Mouse (Mus musculus): ENCODE results near the gene Ackr2. TPM values are rescaled to one million over a fixed set of nuclear protein-coding genes. Genes with fewer than 3 reads are reported as not detected.

Gene Ackr2
- polyA plus RNA-seq, 1 experiment = 0.16 TPM

GRCm38 (mm10) chr9:121864837-121865236, 33.3 kb upstream of the Ackr2 start:
- TF ChIP-seq CTCF (IDR thresholded peaks at IDR 0.05; ENCODE audit: borderline replicate concordance, insufficient read depth, low read depth, low read length) = no peak
- no peak for TF ChIP-seq POLR2A (IDR thresholded peaks at IDR 0.05; ENCODE audit: borderline replicate concordance, insufficient read depth, low read length)
- Histone ChIP-seq H3K4me1 (ENCODE audit: control insufficient read depth, insufficient read depth, low read length) (peaks cover 4% of the 10 kb centered on the region; the same call in 1 of the 2 replicates), H3K27ac (ENCODE audit: insufficient read depth, low read length) (no peak overlapping the region), H3K27me3 (ENCODE audit: control insufficient read depth, insufficient read depth, low read length) (no peaks in the 10 kb centered on the region), H3K4me3 (replicated peaks; ENCODE audit: insufficient read depth, low read depth, low read length) (no peak overlapping the region)
- no peak for DNase-seq
- WGBS = 71% methylated on average over 4 of the region's 4 CpGs

GRCm38 (mm10) chr9:121865425-121866008, 32.6 kb upstream of the Ackr2 start:
- Histone ChIP-seq H3K4me3 (replicated peaks; ENCODE audit: insufficient read depth, low read depth, low read length) (no peak overlapping the region), H3K27ac (ENCODE audit: insufficient read depth, low read length) (no peak overlapping the region), H3K4me1 (ENCODE audit: control insufficient read depth, insufficient read depth, low read length) (peaks cover 4% of the 10 kb centered on the region; the same call in 1 of the 2 replicates), H3K27me3 (ENCODE audit: control insufficient read depth, insufficient read depth, low read length) (no peaks in the 10 kb centered on the region)
- DNase-seq = no peak
- TF ChIP-seq CTCF (IDR thresholded peaks at IDR 0.05; ENCODE audit: borderline replicate concordance, insufficient read depth, low read depth, low read length) (no peak), POLR2A (IDR thresholded peaks at IDR 0.05; ENCODE audit: borderline replicate concordance, insufficient read depth, low read length) (no peak)
- 37% methylated on average over 3 of the region's 3 CpGs for WGBS

- Histone ChIP-seq H3K4me3 (replicated peaks; ENCODE audit: insufficient read depth, low read depth, low read length) (no peak overlapping the region), H3K27ac (ENCODE audit: insufficient read depth, low read length) (no peak overlapping the region), H3K27me3 (ENCODE audit: control insufficient read depth, insufficient read depth, low read length) (no peaks in the 10 kb centered on the region), H3K4me1 (ENCODE audit: control insufficient read depth, insufficient read depth, low read length) (peaks cover 4% of the 10 kb centered on the region; the same call in 1 of the 2 replicates)
- 55% methylated on average over 6 of the region's 6 CpGs for WGBS
- no peak for TF ChIP-seq POLR2A (IDR thresholded peaks at IDR 0.05; ENCODE audit: borderline replicate concordance, insufficient read depth, low read length)
- no peak for TF ChIP-seq CTCF (IDR thresholded peaks at IDR 0.05; ENCODE audit: borderline replicate concordance, insufficient read depth, low read depth, low read length)
- DNase-seq = no peak
Measured at GRCm38 (mm10) chr9:121867632-121868031, 30.5 kb upstream of the Ackr2 start.

- H3K4me1 ChIP-seq (ENCODE audit: control insufficient read depth, insufficient read depth, low read length) = peaks cover 4% of the 10 kb centered on the region; the same call in 1 of the 2 replicates
Measured at GRCm38 (mm10) chr9:121868236-121868635, 29.9 kb upstream of the Ackr2 start.

GRCm38 (mm10) chr9:121869432-121869831, 28.7 kb upstream of the Ackr2 start:
- Histone ChIP-seq H3K4me3 (replicated peaks; ENCODE audit: insufficient read depth, low read depth, low read length) (no peak overlapping the region), H3K27me3 (ENCODE audit: control insufficient read depth, insufficient read depth, low read length) (no peaks in the 10 kb centered on the region), H3K4me1 (ENCODE audit: control insufficient read depth, insufficient read depth, low read length) (peaks cover 4% of the 10 kb centered on the region; the same call in 1 of the 2 replicates), H3K27ac (ENCODE audit: insufficient read depth, low read length) (no peak overlapping the region)
- no peak for TF ChIP-seq CTCF (IDR thresholded peaks at IDR 0.05; ENCODE audit: borderline replicate concordance, insufficient read depth, low read depth, low read length)
- no peak for TF ChIP-seq POLR2A (IDR thresholded peaks at IDR 0.05; ENCODE audit: borderline replicate concordance, insufficient read depth, low read length)
- no peak for DNase-seq
- WGBS = 93% methylated on average over 5 of the region's 5 CpGs

More at GRCm38 (mm10) chr9:121868236-121868635, 29.9 kb upstream of the Ackr2 start:
- Histone ChIP-seq H3K27ac (ENCODE audit: insufficient read depth, low read length) (no peak overlapping the region), H3K4me3 (replicated peaks; ENCODE audit: insufficient read depth, low read depth, low read length) (no peak overlapping the region), H3K27me3 (ENCODE audit: control insufficient read depth, insufficient read depth, low read length) (no peaks in the 10 kb centered on the region)
- no peak for DNase-seq
- TF ChIP-seq CTCF (IDR thresholded peaks at IDR 0.05; ENCODE audit: borderline replicate concordance, insufficient read depth, low read depth, low read length) (no peak), POLR2A (IDR thresholded peaks at IDR 0.05; ENCODE audit: borderline replicate concordance, insufficient read depth, low read length) (no peak)
- WGBS = 73% methylated on average over 6 of the region's 6 CpGs

- no peaks in the 10 kb centered on the region for H3K27me3 ChIP-seq (ENCODE audit: control insufficient read depth, insufficient read depth, low read length)
- peaks cover 4% of the 10 kb centered on the region; the same call in 1 of the 2 replicates for H3K4me1 ChIP-seq (ENCODE audit: control insufficient read depth, insufficient read depth, low read length)
- TF ChIP-seq POLR2A (IDR thresholded peaks at IDR 0.05; ENCODE audit: borderline replicate concordance, insufficient read depth, low read length) (no peak), CTCF (IDR thresholded peaks at IDR 0.05; ENCODE audit: borderline replicate concordance, insufficient read depth, low read depth, low read length) (no peak)
- H3K27ac ChIP-seq (ENCODE audit: insufficient read depth, low read length) = no peak overlapping the region
- WGBS = 61% methylated on average over 4 of the region's 4 CpGs
- no peak overlapping the region for H3K4me3 ChIP-seq (replicated peaks; ENCODE audit: insufficient read depth, low read depth, low read length)
- DNase-seq = no peak
Measured at GRCm38 (mm10) chr9:121869973-121870515, 28.1 kb upstream of the Ackr2 start.

GRCm38 (mm10) chr9:121872062-121872683, 26.0 kb upstream of the Ackr2 start:
- TF ChIP-seq CTCF (IDR thresholded peaks at IDR 0.05; ENCODE audit: borderline replicate concordance, insufficient read depth, low read depth, low read length) = no peak
- TF ChIP-seq POLR2A (IDR thresholded peaks at IDR 0.05; ENCODE audit: borderline replicate concordance, insufficient read depth, low read length) = no peak
- Histone ChIP-seq H3K4me3 (replicated peaks; ENCODE audit: insufficient read depth, low read depth, low read length) (no peak overlapping the region), H3K27ac (ENCODE audit: insufficient read depth, low read length) (no peak overlapping the region), H3K4me1 (ENCODE audit: control insufficient read depth, insufficient read depth, low read length) (no peaks in the 10 kb centered on the region; the same call in 1 of the 2 replicates), H3K27me3 (ENCODE audit: control insufficient read depth, insufficient read depth, low read length) (no peaks in the 10 kb centered on the region)
- DNase-seq = no peak
- WGBS = 87% methylated on average over 2 of the region's 2 CpGs

- H3K27me3 ChIP-seq (ENCODE audit: control insufficient read depth, insufficient read depth, low read length) = no peaks in the 10 kb centered on the region
- H3K4me1 ChIP-seq (ENCODE audit: control insufficient read depth, insufficient read depth, low read length) = no peaks in the 10 kb centered on the region; the same call in 1 of the 2 replicates
- no peak for DNase-seq
- TF ChIP-seq POLR2A (IDR thresholded peaks at IDR 0.05; ENCODE audit: borderline replicate concordance, insufficient read depth, low read length) (no peak), CTCF (IDR thresholded peaks at IDR 0.05; ENCODE audit: borderline replicate concordance, insufficient read depth, low read depth, low read length) (no peak)
- H3K27ac ChIP-seq (ENCODE audit: insufficient read depth, low read length) = no peak overlapping the region
- H3K4me3 ChIP-seq (replicated peaks; ENCODE audit: insufficient read depth, low read depth, low read length) = no peak overlapping the region
Measured at GRCm38 (mm10) chr9:121873578-121873977, 24.6 kb upstream of the Ackr2 start.
